Mouse (Mus musculus) urinary bladder, postnatal 36 days (tissue): ENCODE data around the gene Pard6a.
A peak's percentile ranks its signal among the peaks of the same experiment; 100 is the strongest.

ENCODE experiments used
- DNase-seq, 2 experiments: peaks; one replicate each; pipeline ENCODE4 v3.0.0; 2022; ENCODE audit warnings: low spot score in 2 of 2, mixed read lengths in 1 of 2

The Pard6a gene

DNA sequence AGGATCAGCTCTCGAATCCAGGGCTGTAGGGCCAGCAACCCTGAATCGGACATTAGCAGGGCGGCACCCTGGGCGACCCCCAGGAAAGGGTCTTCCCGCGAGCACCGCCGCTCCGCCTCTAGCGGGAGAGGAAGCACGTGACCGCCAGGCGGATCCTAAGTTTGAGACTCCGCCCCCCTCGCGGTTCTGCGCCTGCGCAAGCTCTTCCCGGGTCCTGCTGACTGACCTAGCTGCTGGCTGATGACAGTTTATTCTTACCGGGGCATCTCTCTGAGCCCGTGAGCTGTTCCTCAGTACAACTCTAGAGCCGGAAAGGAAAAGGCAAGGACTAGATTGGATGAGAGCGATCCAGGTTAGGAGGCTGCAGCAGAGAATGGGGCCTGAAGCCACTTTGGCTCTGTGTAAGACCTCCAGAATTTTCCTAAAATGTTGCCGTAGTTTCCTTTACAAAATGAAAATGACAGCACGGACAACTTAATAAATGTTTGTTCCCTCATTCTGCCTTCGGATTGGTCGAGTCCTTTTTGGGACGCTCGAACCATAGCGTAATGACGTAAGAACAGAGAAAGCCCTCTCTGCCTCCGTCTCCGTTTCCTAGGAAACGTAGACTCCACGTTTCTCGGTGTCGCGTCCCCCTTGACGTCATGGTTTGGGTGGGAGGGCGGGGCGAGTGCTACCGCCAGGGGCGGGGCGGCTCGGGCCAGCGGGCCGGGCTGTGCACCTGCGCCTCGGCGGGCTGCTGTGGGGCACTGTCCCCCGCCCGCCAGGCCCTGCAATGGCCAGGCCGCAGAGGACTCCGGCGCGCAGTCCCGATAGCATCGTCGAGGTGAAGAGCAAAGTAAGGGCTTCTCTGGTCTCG is at the start of gene Pard6a, which contains the start of gene Acd:
TSS of gene Pard6a (plus strand) at position 183 of the 859 bp plus-strand sequence.
TSS of gene Acd (minus strand) at position 137 of the 859 bp plus-strand sequence.
- peak; percentile 94 for DNase-seq

DNA sequence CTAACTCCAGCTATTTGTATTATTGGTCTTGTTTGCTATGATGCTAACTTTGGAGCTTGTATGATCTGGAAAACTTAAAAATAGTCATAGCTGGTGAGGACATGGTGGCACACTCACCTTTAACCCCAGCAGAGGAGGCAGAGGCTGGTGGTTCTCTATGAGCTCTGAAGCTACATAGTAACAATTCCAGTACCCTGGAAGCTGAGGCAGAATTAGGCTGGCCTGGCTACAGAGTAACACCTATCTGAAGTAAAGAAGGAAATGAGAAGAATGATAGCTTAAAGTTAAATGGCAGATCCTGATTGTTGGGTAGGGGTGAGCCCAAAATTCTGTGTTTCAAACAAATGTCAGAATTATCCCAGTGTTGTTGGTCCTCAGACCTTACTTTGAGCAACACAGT is 43.3 kb upstream of the Pard6a start:
- no peak for DNase-seq

DNA sequence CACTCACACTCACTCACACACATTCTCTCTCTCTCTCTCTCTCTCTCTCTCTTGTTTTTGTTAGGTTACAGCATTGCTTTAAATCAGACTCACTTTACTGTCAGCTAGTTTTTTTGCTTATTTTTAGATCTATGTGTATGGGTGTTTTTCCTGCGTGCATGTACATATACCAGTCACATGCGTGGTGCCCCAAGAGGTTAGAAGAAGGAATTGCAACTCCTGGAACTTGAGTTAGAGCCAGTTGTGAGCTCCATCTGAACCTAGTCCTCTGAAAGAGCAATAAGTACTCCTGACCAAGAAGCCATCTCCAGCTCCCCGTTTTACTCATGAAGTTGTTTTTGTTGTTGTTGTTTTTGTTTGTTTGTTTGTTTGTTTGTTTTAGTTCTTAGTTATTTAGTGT is 39.8 kb upstream of the Pard6a start:
- no peak for DNase-seq

DNA sequence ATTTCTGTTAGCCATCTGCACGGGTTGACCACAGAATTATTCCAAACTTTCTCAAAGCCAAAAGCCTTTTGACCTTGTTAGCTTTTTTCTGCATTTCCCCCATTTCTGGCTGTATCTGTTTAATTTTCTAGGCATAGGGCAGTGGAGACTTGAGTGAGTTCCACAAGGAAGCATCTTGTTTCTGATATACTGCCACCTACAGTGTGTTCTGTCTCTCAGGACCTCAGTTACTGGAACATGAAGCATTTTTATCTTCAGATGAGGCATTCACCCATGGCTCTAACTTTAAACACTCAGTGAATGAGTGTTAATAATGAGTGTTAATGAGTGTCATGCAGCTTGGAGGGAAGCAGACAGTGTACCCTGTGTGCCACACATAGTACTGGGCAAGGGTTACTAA is 23.1 kb upstream of the Pard6a start:
- no peak for DNase-seq

DNA sequence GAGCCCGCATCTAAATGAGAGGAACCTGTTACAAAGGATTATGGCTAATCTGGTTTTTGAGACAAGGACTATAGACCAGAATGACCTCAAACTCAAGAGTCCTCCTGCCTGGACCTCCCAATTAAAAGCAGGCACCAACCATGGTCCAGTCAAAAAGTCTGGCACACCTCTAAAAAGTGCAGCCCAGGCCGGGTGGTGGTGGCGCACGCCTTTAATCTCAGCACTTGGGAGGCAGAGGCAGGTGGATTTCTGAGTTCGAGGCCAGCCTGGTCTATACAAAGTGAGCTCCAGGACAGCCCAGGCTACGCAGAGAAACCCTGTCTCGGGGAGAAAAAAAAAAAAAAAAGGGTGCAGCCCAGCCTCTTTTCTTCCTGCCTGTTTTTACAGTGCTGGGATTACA is 15.6 kb upstream of the Pard6a start:
- DNase-seq = no peak

DNA sequence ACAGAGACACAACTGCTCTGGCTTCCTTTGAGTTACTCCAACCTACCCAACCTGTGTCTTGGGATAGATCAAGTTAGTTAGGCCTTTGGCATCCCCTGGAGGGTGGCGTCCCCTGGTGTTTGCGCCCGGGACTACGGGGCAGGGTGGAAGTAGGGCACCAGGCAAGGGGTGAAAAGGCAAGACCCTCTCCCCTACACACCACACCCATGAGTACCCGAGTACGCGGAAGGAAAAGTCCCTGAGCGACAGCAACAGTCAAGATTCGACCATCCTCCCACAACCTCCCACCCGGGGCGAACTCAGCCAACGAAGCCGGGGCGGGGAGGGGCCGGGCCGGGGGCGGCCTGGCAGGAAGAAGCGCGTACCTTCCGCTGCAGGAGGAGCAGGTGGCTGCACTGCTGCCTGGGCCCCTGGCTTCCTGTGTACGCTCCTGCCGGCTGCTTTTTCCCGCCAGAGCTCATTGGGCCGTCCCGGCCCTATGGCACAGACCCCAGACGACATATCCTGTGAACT is 15.1 kb upstream of the Pard6a start, which contains the start of gene Carmil2:
TSS of gene Carmil2 (plus strand) at position 479 of the 513 bp plus-strand sequence.
- peak; percentile 41 to 62 for DNase-seq

DNA sequence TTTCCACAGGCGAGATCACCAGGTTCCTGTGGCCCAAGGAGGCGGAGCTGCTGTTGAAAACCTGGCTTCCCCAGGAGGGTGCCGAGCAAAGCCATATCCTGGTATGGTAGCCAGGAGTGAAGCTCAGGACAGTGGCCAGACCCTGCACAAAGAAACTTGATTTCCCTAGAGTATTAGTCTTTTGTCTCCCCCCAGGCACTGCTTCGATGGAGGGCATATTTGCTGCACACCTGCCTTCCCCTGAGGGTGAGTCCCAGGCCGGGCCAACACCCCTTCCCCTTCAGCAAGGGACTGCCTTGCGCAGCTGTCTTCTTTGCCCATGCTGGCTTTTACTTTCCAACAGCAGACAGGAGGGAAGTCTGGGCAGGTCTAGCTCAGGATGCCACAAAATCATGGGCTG is 14.4 kb upstream of the Pard6a start:
- no peak for DNase-seq

DNA sequence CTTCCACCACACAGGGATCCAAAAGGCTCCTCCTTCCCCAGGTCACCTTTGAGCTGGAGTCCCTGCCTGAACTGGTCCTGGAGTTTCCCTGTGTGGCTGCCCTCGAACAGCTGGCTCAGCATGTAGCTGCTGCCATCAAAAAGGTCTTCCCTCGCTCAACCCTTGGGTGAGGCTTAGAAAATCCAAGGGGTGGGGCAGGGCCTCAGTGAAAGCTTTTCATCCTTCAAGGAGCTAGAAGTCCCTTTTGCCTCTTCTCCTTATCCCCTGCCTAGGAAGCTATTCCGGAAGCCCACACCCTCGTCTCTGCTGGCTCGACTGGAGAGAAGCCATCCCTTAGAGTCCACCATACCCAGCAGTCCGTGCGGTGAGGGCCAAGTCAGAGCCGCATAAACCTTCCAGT is 13.4 kb upstream of the Pard6a start:
- DNase-seq = no peak

DNA sequence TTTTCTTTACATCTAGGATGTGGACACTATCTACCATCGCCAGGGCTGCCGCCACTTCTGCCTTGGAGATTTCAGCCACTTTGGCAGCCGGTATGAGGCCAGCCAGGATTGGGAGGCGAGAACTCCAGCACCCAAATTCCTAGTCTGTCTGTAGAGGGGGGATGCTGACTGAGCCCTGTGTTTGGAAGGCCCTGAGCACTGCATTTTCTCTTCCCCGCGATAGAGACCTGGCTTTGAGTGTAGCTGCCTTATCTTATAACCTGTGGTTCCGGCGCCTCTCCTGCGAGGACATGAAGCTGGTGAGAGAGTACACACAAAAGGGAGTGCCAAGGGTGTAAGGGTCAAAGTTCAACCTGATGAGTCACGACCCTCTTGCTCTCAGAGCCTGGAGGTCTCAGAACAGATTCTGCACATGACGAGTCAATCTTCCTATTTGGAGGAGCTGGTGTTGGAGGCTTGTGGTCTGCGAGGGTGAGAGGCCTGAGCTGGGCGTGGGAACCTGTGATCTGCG is 12.7 kb upstream of the Pard6a start:
- no peak for DNase-seq

DNA sequence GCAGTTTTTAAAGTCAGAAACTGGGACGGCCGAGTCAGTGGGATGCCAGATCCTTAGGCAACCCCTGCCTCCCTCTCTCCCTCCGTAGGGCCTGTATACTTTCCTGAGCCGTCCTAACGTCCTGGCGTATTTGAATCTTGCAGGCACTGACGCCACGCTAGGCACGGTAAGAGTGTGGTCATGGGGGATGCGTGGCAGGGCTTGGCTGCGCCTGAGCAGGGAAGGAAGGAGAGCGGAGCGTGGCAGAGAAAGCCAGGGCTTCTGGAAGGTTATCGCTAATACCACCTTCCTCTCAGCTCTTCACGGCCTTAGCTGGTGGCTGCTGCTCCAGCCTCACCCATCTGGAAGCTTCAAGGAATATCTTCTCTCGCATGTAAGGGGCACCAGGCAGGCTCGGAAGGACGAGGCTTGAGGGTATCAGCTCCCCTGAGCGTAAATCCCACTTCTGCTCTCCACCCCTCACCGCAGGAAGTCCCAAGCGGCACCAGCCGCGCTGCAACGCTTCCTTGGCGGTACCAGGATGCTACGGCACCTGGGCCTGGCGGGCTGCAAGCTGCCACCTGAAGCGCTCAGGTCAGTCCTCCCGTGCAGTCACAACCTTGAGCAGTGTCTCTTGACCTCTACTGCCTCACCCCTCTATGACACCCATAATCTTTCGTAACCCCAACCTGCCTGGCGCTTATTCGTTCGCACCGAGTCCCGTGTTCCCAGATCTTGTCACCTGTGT is 11.5 kb upstream of the Pard6a start:
- DNase-seq = no peak

DNA sequence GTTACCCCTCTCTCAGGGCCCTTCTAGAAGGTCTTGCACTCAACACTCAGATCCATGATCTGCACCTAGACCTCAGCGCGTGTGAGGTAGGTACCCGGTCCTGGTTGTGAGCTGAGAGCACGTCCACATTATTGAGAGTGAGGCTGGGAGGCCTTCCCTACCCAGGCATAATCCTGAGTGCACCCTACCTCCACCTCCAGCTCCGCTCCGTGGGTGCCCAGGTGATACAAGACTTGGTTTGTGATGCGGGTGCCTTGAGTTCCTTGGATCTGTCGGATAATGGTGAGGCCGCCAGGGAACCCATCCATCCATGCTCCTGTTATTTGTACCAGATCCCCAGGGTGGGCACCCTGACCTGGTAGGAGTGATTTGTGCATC is 11.0 kb upstream of the Pard6a start:
- no peak for DNase-seq

DNA sequence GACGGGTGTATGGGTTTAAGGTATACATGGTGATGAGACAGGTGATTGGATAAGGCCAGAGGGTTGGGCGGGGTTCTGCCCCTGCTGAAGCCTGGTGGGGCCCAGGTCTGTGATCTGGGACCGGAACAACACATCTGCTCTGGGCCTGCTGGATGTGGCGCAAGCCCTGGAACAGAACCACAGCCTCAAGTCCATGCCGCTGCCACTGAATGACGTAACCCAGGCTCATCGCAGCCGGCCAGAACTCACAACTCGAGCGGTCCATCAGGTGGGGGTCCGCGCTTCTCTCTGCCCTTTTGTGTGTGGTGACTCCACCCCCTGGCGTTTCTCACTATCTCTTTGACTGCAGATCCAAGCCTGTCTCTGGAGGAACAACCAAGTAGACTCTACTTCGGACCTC is 10.0 kb upstream of the Pard6a start:
- DNase-seq = no peak

DNA sequence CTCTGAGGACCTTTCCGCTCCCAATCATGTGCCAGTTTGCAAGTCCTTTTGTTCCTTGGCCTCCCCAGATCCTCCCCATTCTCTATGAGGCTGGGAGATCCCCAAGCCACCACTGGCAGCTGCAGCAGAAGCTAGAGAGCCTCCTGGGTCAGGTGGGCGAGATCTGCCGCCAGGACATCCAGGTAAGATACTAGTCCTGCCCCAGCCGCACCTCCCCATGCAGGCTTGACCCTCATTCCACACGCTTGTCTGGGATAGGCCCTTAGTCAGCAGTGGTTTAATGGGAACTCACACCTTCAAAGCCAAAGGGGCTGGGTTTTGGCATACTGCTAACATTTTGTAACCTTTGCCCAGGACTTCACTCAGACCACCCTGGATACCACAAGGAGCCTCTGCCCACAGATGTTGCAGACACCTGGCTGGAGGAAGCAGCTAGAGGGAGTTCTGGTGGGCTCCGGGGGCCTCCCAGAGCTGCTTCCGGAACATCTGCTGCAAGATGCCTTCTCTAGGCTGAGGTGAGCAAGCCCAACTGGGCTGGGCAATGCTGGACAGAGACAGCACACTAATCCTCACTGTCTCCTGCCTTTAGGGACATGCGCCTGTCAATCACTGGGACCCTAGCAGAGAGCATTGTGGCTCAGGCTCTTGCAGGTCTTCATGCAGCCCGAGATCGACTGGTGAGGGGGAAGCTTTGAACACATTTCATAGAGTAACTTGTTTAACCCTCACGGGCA is 8.3 kb upstream of the Pard6a start:
- no peak for DNase-seq

DNA sequence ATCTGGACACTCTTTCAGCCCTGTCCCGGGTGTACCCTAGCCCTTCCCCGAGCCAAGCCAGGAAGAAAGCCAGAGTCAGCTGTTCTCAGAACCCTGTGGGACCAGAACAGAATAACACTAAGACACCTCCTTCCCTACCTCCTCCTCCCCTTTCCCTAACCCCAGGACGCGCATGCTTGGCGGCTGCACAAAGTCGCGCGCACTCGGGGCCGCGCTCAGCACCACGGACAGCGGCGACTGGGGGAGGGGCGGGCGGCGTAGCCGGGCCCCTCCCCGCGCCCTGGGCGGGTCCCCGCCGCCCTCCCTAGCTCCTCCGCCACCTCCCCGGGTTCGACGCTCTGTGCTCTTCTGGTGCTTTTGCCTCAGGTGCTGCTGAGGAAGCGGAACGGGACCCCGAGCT is 7.3 kb upstream of the Pard6a start:
- DNase-seq = peak; percentile 46 to 65

DNA sequence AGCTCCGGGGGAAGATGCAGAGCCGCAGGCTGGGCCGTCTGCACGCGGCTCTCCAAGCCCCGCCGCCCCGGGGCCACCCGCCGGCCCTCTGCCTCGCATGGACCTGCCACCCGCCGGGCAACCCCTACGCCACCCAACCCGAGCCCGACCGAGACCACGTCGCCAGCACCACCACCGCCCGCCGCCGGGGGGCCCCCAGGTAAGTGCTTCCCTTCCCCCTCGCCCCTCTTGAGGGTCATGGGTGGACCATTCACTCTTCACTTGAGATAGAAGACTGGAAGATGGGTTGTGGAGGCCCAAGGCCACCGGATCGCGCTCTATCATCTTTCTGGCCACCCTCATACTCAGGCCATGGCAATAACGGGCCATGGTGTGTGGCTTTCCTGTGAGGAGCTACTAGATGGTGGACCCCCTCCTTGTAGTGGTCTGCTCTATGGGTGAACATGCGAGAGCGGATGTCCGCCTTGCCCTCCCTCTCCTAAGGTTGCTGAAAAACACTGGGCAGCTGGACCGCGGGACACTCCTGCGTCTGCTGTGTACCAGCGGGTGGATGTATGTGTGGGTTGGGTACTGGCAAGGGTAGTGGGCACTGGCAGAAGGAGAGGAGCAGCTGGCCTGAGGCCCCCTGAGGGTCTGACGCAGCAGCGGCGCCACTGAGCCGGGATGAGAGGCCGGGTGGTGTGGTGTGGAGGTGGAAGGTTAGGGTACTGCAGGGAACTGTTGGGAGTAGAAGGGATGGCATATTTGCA is 6.7 kb upstream of the Pard6a start:
- no peak for DNase-seq

DNA sequence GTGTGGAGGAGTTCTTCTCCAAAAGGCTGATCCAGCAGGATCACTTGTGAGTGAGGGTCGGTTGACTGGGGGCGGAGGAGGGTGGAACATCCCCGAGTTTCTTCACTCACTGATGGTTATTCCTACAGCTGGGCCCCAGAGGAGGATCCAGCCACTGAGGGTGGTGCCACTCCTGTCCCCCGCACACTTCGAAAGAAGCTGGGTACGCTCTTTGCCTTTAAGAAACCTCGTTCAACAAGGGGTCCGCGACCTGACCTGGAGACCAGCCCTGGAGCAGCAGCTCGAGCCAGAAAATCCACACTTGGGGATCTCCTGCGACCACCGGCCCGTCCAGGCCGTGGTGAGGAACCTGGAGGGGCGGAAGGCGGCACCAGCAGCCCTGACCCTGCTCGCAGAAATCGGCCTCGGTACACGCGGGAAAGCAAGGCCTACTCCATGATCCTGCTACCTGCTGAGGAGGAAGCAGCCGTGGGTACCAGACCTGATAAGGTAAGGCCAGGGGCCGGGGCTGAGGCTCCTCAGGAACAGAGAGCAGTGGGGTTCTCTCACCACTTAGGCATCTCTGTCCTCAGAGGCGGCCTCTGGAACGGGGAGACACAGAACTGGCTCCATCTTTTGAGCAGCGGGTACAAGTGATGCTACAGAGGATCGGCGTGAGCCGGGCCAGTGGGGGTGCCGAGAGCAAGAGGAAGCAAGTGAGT is 5.7 kb upstream of the Pard6a start:
- no peak for DNase-seq

DNA sequence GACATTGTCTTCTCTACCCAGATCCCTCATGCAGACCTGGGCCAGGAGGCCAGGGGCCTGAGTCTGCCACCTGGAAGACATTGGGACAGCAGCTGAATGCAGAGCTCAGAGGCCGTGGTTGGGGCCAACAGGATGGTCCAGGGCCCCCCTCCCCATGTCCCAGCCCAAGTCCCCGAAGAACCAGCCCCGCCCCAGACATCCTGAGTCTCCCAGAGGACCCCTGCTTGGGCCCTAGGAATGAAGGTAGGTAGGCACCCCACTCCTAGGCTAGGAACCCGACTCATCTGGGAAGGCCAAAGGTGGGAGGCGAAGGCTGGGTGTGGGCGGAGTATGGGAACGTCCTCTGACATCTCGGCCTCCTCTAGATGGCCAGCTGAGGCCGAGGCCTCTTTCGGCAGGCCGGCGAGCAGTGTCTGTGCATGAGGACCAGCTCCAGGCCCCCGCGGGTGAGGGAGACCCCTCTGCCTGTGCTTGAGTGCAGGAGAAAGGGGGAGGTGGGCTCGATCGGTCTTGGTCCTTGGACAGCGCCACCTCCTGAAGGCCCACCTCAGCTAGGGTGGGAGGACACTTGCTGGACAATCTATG is 3.7 kb upstream of the Pard6a start:
- no peak for DNase-seq

DNA sequence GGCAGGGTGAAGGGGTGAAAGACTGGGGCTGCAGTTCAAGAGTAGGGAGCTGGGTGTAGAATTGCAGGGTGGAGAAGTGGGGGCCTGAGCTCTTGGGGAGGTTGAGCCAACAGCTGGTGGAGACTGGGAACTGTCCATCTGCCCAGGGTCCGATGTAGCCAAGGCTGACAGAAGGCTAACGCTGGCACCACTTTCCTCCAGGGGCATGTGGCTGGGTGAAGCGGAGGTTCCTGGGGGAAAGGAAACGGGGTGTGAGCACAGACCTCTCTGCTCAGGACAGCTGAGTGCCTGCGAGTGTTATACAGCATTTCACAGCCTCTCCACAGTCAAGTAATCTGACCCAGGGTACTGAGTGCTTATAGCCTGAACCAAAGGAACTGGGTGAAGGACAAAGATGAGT is 2.2 kb upstream of the Pard6a start:
- no peak for DNase-seq

DNA sequence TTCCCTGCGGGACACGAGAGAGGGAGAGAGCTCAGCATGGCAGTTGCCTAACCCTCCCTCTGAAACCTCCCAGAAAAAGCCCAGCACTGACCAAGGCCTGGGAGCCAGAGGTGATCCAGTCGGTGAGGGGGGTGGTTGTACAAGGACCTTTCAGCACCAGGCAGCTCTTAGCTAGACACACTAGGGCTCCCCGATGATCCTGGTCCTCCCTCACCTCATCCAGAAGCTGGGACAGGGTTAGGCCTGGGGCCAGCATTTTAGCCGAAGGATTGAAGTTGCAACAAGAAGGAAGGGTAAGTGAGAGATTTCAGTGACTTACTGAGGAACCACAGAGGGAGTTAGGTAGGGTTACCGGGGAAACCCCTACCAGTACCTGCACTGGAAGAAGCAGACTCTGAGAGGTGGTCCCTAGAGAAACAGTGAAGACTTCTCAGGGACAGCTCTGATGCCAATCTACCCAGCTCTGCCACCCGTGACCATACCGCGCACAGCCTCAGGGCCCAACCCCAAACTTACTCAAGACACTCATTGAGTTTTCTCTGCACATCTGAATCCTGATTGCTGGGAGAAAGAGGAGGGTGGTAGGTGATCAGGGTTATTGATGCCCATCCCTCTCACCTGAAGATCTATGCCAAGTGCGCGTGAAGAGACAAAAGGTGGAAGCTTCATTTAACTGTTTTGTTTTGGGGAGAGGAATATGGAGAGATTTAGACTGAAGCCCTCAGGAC is 1.3 kb upstream of the Pard6a start:
- no peak for DNase-seq
